Mouse (Mus musculus): ENCODE measurements around the gene Ddc.

DNA sequence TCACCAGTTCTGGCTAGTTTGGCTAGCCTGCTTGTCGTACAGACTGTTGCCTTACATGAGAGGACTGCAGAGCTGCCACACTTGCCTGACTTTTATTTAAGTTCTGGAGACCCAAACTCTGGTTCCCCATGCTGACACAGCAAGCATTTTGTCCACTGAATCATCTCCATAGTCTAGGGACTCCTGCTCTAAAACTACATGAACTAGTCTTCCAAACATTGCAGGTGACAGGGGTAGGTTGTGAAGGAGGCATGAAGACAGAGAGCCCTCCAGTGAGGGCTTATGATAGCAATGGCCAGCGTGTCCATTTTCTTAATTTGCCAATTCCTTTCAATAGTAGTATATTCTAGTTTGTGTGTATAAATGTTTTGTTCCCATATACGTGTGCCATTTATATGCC, 31.1 kb upstream of the Ddc start:
- TF ChIP-seq CTCF (IDR thresholded peaks at IDR 0.05; ENCODE audit: insufficient read depth, low read length), result no peak
- TF ChIP-seq POLR2A (IDR thresholded peaks at IDR 0.05; ENCODE audit: borderline replicate concordance, extremely low read depth, low read depth, low read length), result no peak

Measured in lung, adult 2 months (tissue).